Mouse (Mus musculus) lung, postnatal 25 days (tissue): ENCODE measurements at regions not wholly inside any gene's neighbourhood (a gene's known extent, or its start where the extent isn't known, plus 50 kb on each side); places are given as distances from the start of the nearest gene placed in this dataset.

ENCODE experiments used
- DNase-seq: peaks from one replicate; pipeline ENCODE4 v3.0.0; 2022; ENCODE audit warnings: low spot score

- no peak for DNase-seq
Measured at GRCm38 (mm10) chr6:101585871-101586270, 208.2 kb upstream of the Pdzrn3 start.

GRCm38 (mm10) chr6:101580824-101581223 is 203.1 kb upstream of the Pdzrn3 start:
- DNase-seq: no peak

GRCm38 (mm10) chr6:101556096-101556495 is 178.4 kb upstream of the Pdzrn3 start:
- no peak for DNase-seq

GRCm38 (mm10) chr6:101554965-101555604 is 177.4 kb upstream of the Pdzrn3 start:
- no peak for DNase-seq

- DNase-seq: no peak
Measured at GRCm38 (mm10) chr6:101550501-101551268, 173.0 kb upstream of the Pdzrn3 start.

GRCm38 (mm10) chr6:101537581-101537980 is 159.9 kb upstream of the Pdzrn3 start:
- no peak for DNase-seq

GRCm38 (mm10) chr6:101534214-101535052 is 156.7 kb upstream of the Pdzrn3 start:
- peak; percentile 29 for DNase-seq

GRCm38 (mm10) chr6:101532436-101532835 is 154.7 kb upstream of the Pdzrn3 start:
- no peak for DNase-seq

GRCm38 (mm10) chr6:101531914-101532313 is 154.2 kb upstream of the Pdzrn3 start:
- DNase-seq: no peak

GRCm38 (mm10) chr6:101525129-101525528 is 147.4 kb upstream of the Pdzrn3 start:
- DNase-seq: no peak

- no peak for DNase-seq
Measured at GRCm38 (mm10) chr6:101521316-101521715, 143.6 kb upstream of the Pdzrn3 start.

- DNase-seq: no peak
Measured at GRCm38 (mm10) chr6:101520755-101521154, 143.1 kb upstream of the Pdzrn3 start.

GRCm38 (mm10) chr6:101518904-101519701 is 141.4 kb upstream of the Pdzrn3 start:
- DNase-seq: no peak

GRCm38 (mm10) chr6:101517584-101517983 is 139.9 kb upstream of the Pdzrn3 start:
- DNase-seq: no peak

- DNase-seq: no peak
Measured at GRCm38 (mm10) chr6:101513696-101514095, 136.0 kb upstream of the Pdzrn3 start.

GRCm38 (mm10) chr6:101502149-101502548 is 124.5 kb upstream of the Pdzrn3 start:
- no peak for DNase-seq

- DNase-seq: no peak
Measured at GRCm38 (mm10) chr6:101501716-101502115, 124.0 kb upstream of the Pdzrn3 start.

- no peak for DNase-seq
Measured at GRCm38 (mm10) chr6:101500202-101500601, 122.5 kb upstream of the Pdzrn3 start.

GRCm38 (mm10) chr6:101488466-101488865 is 110.8 kb upstream of the Pdzrn3 start:
- no peak for DNase-seq

GRCm38 (mm10) chr6:101484526-101485287 is 107.0 kb upstream of the Pdzrn3 start:
- DNase-seq: no peak
